Mouse (Mus musculus): Measurements from ENCODE around the gene Vmn1r27.

GRCm38 (mm10) chr6:58218721-58219120 is at the start of gene Vmn1r27:
- TF ChIP-seq CTCF (IDR thresholded peaks at IDR 0.05; ENCODE audit: low read depth, low read length) (no peak), POLR2A (IDR thresholded peaks at IDR 0.05; ENCODE audit: insufficient read depth, low read length) (no peak), EP300 (IDR thresholded peaks at IDR 0.05; ENCODE audit: insufficient read depth, low read depth, low read length) (no peak)

Data from ES-Bruce4 (cell line).